Mouse (Mus musculus) urinary bladder, postnatal 10 days (tissue): ENCODE measurements at regions not wholly inside any gene's neighbourhood (a gene's known extent, or its start where the extent isn't known, plus 50 kb on each side); places are given as distances from the start of the nearest gene placed in this dataset.

Experiments
- DNase-seq: peaks from one replicate; pipeline ENCODE4 v3.0.0; 2022; ENCODE audit warnings: low spot score

DNA sequence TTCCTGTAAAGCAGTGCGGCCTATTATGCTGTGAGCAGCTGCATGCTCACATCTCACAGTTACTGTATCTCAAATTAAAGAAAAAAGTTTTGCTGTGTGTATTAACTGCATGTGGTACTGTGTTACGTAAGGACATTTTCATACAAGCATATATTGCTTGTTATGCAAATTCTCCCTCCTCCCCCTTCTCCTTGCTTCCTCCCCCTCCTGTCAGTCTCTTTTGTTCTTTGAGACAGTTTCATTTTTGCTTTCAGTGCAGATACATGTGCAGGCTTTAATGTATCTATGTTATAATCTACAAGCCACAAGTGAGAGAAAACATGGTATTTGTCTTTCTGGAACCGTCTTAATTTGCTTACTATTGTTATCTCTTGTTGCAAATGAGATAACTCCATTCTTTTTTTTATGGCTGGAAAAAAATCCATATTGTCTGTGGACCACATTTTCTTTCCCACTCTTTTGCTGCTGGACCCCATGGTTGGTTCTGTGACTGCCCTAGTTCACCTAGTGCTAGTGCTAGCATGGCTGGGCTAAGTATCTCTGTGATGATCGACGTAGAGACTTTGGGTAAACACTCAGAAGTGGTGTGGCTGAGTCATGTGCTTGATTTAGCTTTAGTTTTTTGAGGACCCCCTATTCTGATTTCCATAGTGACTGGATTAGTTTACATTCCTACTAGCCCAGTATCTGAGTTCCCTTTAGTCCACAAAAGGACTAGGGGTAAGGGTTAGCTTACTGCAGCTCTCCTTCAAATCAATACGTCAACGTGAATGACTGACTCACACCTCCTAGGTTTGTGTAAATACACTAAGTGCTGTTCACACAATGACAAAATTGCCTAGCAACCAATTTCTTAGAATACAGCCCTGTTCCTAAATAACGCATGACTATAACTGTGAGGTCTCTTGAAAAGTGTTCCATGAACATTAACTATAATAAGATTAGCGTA is 158.1 kb downstream of the Icos start:
- no peak for DNase-seq

DNA sequence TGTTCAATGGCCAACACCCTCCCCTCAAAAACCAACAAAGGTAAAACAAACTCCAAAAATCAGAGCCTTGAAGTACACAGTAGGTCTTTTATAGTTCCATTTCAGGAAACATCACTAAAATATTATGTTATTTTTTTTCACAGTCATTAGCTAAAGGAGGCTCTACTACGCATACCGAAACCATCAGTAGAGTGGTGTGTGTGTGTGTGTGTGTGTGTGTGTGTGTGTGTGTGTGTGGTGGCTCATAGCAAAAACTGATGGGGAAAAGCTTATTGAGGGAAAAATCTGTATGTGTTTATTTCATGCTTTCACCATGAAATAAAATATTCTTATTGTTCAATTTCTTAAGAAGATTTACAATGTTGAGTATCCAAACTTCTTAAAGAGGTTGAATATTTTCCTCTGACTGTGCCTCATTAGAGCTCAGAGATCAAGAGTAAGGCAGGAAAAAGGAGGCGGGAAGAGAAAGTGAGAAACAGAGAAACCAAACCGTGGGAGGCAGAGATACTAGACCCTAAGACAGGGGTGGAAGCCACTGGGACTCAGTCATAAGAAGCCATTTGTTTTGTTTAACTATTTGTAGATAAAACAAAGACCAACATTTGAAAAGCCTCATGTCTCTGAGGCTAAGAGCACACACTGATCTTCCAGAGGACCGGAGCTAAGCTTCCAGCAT is 159.6 kb downstream of the Icos start:
- DNase-seq, result no peak

DNA sequence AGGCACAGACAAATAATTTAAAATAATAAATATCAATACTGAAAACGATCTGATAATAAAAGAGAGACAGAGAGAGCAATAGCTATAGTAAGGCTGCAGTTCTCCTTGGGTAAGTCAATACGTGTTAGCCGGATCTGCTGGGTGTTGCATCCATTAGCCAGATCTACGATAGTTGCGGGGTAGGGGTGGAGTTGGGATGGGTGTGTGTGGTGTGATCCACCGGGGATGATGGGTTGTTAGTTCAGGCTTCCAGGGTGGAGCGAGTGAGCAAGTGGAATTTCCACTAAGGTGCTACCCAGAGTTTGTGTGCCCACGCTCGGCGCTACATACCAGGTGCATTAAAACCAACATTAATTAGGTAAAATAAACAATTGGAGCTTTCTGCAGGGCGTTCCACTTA is 160.2 kb downstream of the Icos start:
- no peak for DNase-seq

DNA sequence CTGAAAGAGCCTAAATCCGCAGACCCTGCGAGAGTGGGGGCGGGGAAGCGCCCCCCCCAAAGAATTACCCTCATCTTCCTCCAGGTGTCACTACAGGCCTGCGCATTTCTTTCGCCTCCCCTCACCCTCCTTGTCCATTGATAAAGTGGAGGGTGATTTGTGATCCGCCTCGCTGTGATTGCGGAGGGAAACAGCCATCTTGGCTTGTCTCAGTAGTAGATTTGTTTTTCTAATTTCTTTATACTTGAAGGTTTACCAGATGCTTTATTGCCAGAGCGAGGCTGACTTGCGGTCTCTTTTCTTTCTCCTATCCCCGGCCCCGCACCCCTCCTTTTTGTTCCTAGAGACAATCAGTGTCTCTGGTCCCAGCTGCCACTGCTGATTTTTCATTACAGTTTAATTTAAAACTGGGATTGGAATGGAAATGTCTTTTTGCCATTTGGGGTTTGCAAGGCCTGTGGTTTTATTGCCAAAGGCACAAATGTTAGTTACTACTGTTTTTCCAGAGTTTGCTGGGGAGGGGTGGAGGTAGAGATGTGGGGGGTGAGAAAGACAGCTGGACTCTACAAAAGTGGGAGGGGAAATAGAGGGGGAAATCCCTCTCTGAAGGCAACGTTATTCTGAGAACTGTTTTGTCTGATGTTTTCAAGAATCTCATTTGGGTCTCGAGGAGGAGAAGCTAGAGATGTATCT is 161.7 kb downstream of the Icos start:
- no peak for DNase-seq

DNA sequence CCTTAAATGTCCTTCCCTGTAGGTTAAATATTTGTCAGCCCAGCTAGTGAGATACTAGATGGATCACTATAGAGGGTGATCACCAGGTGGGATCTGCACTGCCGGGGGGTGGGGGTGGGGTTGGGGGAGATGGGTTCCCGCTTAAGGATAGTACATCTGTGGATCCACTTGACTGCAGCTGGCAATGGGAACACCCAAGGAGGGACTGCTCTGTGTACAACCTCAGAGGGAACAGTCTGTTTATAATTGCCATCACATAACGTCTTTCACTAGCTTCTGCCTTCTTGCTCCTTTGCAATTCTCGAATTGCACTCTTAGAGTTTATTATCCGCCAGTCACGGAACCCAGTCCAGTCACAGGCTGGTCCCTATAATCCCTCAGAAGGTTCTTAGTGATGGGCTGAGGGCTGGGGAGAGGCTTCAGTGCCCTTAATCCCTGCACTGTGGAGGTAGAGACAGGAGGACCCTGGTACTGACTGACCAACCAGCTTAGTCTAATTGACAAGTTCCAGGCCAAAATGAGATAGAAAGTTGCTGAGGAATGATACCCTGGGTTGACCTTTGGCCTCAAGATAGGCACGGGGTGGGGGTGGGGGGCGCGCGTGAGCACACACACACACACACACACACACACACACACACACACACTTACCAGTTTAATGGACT is 162.4 kb downstream of the Icos start:
- DNase-seq, result no peak

DNA sequence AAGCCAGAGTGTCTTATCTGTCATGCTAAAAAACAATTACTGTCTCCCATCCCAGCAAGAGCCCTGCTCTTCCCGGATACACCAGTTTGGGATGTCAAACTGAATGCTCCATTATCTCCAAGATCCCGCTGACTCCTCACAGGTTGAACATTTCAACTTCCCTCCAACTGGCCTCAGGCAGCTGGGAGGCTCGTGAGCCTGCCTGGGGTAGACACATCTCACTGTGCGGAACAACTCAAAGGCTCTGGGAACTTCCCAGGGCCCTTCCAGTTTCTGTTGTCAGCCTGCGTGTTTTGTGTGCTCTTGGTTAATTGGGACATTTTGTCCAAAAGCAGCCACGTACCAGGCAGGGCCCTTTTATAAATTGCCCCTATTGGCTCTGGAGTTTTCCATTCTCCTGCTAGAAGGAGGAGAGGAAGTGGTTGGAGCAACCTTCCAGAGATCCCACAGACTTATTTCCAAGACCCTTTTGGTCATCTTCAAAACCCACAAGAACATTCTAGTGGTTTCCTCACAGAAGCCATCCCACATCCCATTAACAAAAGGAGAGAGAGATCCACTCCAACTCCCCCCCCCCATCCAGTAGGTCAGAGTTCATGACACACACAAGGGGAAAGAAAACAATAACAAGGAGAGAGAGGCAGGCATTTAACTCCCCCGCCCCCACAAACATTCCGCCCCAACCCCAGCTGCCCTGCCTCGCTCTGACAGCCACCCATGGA is 163.3 kb downstream of the Icos start:
- DNase-seq, result no peak

DNA sequence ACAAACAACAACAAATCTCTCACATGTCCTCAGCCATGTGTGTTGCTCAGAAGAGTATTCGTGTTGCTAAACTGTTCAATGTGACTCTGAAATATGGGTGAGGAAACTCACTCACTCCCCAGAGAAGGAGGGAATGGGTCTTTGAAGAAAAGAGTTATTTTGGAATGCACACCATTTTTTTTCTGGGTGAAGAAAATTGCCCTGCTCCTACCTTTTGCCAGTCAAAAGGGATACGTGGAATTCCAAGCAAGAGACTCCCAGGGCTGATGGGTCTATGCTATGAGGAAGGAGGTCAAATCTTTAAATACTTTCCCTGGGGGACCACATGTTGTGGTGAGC is 163.8 kb downstream of the Icos start:
- no peak for DNase-seq

DNA sequence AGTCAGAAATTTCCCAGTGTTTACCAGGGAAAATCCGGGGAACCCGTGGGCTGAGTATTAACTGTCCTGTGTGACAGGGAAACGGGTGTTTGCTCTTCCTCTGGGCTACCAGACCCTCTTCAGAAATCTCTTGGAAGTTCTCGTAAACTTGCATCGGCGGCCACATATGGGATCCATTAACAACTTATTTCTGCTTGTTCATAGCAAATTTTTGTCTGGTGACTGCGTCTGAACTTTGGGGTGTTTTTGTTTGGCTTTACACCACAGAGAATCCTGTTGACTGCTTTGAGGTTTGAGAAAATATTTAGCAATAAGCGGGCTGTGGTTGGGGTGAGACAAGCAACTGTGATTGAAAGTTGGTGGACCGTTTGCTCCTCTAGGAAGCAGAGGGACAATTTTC is 164.2 kb downstream of the Icos start:
- no peak for DNase-seq

DNA sequence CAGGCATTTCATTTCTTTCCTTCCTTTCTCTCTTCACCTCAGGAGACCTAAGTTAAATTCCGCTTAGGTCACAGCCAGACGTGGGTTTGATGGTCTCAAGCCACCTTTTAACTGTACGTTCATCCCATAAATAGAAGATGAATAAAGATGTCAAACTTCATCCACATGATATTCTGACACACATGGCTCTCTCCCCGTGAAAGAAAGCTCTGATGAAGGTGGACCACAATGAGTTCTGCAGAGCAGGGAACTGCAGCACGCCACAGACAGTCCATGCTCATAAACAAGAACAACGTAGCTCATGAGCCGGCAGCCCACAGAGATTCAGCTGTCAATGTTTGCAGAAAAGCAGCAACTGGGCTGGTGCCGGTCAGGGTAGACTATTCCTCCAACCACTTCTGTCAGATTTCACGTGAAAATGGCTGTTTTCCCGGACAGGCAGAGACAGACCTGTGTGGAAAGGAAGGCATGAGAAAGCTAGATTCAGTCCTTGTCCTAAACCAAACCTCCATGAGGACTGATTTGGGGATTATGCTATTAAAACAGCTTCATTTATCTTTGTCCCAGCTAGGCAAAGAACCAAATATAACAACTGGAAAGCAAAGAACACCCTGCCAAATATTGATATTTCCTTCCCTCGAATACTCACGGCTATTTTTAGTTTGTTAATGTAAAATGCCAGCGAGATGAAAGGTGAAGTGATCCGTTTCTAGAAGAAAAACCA is 165.5 kb downstream of the Icos start:
- DNase-seq, result no peak

DNA sequence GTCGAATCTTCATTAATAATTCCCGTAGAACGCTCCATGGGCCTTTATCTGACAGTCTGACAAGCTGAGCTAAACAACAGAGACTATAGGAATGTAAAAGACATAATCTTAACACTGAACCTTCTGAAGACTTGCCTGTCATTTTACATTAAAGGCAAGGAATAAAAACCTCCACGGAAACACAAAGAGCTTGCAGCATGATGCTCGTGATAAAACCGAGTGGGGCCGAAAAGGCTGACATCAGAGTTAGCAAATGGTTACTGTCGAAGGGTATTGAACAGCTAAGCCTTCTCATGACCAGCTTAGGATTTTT is 166.0 kb downstream of the Icos start:
- no peak for DNase-seq

DNA sequence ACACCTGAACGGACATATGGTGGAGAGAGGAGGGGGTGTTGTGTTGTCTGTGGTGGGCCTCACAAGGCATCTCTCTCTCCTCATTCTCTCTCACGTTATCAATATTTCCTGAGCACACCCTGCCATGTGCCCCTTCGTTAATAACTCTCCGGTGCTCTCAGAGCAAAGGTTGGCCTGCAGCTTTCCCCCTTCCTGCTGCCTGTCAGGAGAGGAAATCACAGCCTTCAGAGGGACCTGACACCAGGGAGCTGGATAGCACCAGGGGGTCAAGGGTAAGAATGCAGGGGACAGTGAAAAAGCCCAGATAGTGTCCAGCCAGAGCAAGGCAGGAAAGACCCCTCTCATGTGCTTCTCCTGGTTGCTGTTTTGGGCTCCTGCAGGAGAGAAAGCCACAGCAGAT is 167.3 kb downstream of the Icos start:
- DNase-seq, result no peak

DNA sequence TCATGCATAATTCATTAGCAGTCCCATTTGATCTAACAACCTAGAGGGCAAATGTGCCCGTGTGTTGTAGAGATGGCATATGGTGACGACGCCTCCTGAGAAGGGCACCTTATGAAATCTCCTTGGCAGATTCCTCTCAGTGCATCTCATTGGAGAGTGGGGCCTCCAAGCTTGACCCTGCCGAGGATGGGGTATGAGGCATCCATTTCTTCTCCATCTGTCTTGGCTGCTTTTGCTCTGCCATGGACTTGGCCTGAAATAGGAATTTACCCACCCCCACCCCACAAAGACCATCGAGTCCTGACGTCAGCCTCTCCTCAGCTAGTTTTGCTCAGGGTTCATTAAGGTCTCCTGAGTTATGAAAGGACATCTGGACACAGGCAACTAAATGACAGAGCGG is 167.8 kb downstream of the Icos start:
- no peak for DNase-seq

DNA sequence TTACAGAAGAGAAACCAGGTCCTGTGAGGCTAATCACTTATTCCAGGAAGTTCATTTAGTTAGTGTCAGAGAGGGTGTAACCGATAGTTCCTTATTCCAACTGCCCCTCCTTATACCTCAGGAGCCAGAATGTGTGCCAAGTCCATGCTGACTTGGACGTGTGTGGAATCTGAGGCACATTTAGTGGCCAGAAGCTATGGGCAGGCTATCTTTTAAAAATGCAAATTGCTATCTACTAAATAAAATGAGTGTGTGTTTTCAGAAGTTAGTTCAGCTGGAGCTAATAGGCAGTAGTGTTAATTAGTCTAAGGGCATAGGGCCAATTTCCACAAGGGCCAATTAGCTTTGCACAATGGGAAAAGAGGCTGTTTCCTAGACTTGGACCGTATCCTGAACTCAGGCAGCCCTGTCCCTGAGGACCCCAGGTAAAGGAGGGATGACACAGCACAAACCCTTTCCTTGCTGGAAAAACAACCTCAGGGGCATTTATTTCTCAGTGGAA is 168.5 kb downstream of the Icos start:
- DNase-seq, result no peak

DNA sequence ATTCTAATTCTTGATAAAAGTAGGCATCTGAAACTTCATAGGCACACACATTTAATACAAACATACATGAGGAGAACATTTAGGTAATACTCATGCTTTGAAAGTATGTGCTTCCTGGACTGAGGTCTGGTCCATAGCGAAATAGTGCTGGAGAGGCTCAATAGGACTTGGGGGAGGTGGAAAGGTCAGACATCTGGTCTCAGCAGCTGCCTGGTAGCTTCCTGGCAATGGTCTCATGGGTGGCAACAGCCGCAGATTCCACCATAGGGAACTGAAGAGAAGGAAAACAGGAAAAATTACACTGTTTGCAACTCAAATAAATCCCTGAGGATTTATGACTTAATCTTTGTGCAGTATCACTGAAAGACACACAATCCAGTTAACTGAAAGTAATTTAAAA is 174.0 kb downstream of the Icos start:
- DNase-seq, result no peak

DNA sequence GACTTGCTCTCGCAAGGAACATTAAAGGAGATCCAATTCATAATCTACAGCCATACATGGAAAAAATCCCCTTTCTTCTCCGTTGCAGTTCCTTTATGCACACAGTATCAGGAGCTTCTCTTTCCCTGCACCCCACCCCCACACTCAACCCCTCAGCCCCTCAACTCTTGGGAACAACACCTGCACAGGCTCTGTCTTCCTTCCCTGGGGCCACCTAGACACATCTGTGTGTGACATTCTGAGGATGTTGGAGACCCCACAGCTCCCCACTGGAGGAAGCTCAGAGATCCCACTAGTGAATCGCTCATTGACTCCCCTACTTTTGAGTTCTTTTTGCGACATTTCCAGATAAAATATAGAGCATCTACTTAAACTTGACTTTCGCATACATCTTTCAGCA is 174.4 kb downstream of the Icos start:
- DNase-seq, result no peak

DNA sequence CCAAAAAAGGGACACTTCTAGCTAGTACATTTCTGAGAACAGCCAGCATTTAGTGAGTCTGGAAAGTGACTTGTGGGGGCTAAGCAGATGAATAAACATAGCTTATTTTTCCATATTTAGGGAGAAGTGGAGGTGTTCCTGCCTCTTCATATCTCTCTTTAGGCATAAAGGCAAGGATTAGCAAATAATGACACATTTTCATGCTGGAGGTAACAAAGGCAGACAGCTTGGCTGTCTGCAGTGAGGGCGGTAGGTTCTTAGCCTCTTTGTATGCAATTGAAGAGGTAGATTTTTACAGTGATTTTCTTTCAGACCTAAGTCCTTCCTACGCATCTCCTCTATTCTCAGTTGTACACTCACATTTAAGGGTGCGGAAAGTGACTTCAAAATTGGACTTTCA is 176.5 kb downstream of the Icos start:
- DNase-seq, result no peak

DNA sequence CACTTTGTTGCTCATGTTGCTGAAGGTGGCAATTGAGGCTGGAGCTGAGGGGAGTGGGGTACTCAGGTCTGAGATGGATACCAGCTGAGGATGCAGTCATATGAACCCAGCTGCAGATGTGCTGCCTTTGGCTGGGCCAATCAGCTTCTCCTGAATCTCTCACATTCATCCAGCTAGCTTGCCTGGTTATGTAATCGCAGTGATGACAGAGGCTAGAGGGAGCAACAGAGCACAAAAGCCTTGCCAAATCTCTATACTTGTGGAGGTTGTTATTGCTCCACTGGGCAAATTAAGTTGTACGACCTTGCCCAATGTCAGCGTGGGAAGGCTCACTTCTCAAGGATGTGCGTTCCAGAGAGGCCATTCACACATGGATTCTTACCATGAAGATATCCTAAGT is 179.5 kb downstream of the Icos start:
- DNase-seq, result no peak

DNA sequence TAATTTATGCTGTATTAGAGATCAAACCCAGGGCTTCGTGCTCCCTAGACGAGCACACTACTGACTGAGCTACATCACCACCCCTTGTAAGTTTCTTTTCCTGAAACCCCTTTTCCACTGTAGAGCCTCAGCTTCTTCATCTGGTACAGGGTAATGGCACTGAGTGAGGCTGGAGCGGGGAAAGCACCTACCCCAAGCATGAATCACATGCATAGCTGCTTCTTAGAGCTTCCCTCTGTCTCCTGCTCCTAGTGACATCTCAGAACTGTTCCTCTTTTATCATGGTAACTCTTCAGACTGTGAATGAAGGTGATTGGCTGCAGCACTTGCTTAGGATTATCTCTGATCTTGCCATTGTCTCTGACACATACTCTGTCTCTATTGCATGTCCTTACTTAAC is 182.8 kb downstream of the Icos start:
- no peak for DNase-seq

DNA sequence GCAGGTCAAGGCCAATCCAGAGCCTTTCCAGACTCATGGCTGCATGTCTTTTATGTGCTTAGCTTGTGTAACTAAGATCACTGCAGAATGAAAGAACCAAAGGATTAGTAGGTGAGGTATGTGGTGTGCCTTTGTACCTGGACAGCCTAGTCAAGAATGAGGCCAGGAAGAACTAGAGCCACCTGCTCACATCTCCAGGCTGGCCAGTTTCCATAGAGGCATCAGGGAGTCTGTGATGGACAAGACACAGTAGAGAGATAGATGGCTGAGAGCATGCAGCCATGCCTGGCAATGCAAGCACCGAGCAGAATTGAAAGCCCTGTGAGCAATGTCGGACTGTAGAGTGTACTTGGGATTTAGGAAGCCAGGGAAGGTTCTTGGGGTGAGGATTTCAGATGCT is 186.5 kb downstream of the Icos start:
- DNase-seq, result no peak

DNA sequence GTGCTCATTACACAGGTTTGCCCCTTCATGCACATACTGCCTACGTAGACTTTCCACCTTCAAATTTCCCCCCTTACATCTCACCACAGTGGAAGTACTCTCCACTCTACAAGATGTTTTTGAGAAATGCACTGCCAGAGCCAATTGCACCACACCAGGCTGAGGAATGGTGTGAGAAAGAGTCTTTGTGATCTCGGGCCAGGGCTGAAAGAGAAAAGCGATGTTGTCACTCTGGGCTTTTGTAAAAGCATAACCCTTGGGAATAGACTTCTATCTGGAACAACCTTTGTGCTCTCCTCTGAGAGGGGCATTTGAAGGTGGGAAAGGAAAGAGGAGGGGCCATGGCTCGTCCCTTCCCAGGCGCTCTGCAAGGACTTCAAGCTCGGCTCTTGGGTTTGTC is 194.2 kb downstream of the Icos start:
- DNase-seq, result no peak

DNA sequence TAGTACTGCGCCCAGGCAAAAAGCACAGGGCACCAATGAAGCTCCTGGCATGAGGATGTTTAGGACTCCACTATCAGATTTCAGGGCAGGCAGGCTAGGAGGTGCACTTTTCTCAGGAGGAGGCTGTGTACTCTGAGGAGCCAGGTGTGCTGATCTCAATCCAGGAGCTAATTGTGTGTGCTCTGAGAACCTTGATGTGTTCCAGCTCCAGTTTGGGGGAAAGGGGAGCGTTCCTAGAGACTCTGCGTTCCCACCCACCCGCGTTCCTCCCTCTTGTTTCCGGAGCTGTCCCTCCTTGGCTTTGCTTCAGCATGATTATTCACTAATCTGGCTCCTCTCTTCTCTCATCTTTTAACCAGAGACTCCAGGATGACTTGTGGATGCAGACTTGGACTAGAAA is 195.2 kb downstream of the Icos start:
- no peak for DNase-seq
